Mouse (Mus musculus): ENCODE results near the gene Mcu. TPM values are rescaled to one million over a fixed set of nuclear protein-coding genes. Genes with fewer than 3 reads are reported as not detected.

The Mcu gene
- polyA plus RNA-seq, 1 experiment from 2014 or later: 28.3 TPM

- Histone ChIP-seq H3K27ac (no peak overlapping the region), H3K27me3 (ENCODE audit: low read depth, poor library complexity, severe bottlenecking) (no peaks in the 10 kb centered on the region), H3K4me1 (0 out of 2 replicates have a peak, but pooled peaks cover 2% of the 10 kb centered on the region), H3K4me3 (no peak overlapping the region), H3K9me3 (replicated peaks) (no peaks in the 10 kb centered on the region), H3K36me3 (peaks cover 12% of the 10 kb centered on the region)
- WGBS: 100% methylated on average over 1 of the region's 1 CpGs
- DNase-seq (ENCODE audit: low spot score): no peak
Observed at GRCm38 (mm10) chr10:59489411-59489810, 127.1 kb downstream of the Mcu start.

- Histone ChIP-seq H3K36me3 (peaks cover 12% of the 10 kb centered on the region), H3K9me3 (replicated peaks) (no peaks in the 10 kb centered on the region), H3K27me3 (ENCODE audit: low read depth, poor library complexity, severe bottlenecking) (no peaks in the 10 kb centered on the region), H3K27ac (no peak overlapping the region), H3K4me3 (no peak overlapping the region), H3K4me1 (0 out of 2 replicates have a peak, but pooled peaks cover 3% of the 10 kb centered on the region)
- 88% methylated on average over 2 of the region's 2 CpGs for WGBS
- no peak for DNase-seq (ENCODE audit: low spot score)
Observed at GRCm38 (mm10) chr10:59487351-59487750, 129.1 kb downstream of the Mcu start.

GRCm38 (mm10) chr10:59484318-59484717 is 132.2 kb downstream of the Mcu start:
- no peak overlapping the region for H3K4me3 ChIP-seq
- WGBS: 86% methylated on average over 6 of the region's 6 CpGs
- no peaks in the 10 kb centered on the region; the same call in 1 of the 2 replicates for H3K36me3 ChIP-seq
- no peaks in the 10 kb centered on the region for H3K9me3 ChIP-seq (replicated peaks)
- no peaks in the 10 kb centered on the region for H3K27me3 ChIP-seq (ENCODE audit: low read depth, poor library complexity, severe bottlenecking)
- H3K27ac ChIP-seq: no peak overlapping the region
- no peak for DNase-seq (ENCODE audit: low spot score)
- H3K4me1 ChIP-seq: 0 out of 2 replicates have a peak, but pooled peaks cover 3% of the 10 kb centered on the region

- Histone ChIP-seq H3K27ac (no peak overlapping the region), H3K4me1 (0 out of 2 replicates have a peak, but pooled peaks cover 3% of the 10 kb centered on the region), H3K36me3 (no peaks in the 10 kb centered on the region), H3K9me3 (replicated peaks) (no peaks in the 10 kb centered on the region), H3K4me3 (no peak overlapping the region), H3K27me3 (ENCODE audit: low read depth, poor library complexity, severe bottlenecking) (no peaks in the 10 kb centered on the region)
- DNase-seq (ENCODE audit: low spot score): no peak
- 97% methylated on average over 5 of the region's 5 CpGs for WGBS
Observed at GRCm38 (mm10) chr10:59481381-59481780, 135.1 kb downstream of the Mcu start.

- 80% methylated on average over 5 of the region's 5 CpGs for WGBS
- H3K27me3 ChIP-seq (ENCODE audit: low read depth, poor library complexity, severe bottlenecking): no peaks in the 10 kb centered on the region
- H3K27ac ChIP-seq: 0 out of 2 replicates have a peak overlapping the region, but pooled peaks have one; percentile 23
- no peaks in the 10 kb centered on the region for H3K9me3 ChIP-seq (replicated peaks)
- peaks cover 23% of the 10 kb centered on the region for H3K4me1 ChIP-seq
- no peaks in the 10 kb centered on the region for H3K36me3 ChIP-seq
- DNase-seq (ENCODE audit: low spot score): no peak
- no peak overlapping the region for H3K4me3 ChIP-seq
Observed at GRCm38 (mm10) chr10:59470451-59470850, 146.0 kb downstream of the Mcu start.

GRCm38 (mm10) chr10:59467297-59467696 is 149.2 kb downstream of the Mcu start:
- no peaks in the 10 kb centered on the region; the same call in 1 of the 2 replicates for H3K36me3 ChIP-seq
- H3K9me3 ChIP-seq (replicated peaks): no peaks in the 10 kb centered on the region
- H3K4me3 ChIP-seq: no peak overlapping the region
- H3K27ac ChIP-seq: no peak overlapping the region
- no peaks in the 10 kb centered on the region for H3K27me3 ChIP-seq (ENCODE audit: low read depth, poor library complexity, severe bottlenecking)
- H3K4me1 ChIP-seq: peaks cover 24% of the 10 kb centered on the region
- DNase-seq (ENCODE audit: low spot score): no peak
- 88% methylated on average over 12 of the region's 12 CpGs for WGBS

GRCm38 (mm10) chr10:59466626-59467025 is 149.9 kb downstream of the Mcu start:
- Histone ChIP-seq H3K4me3 (no peak overlapping the region), H3K36me3 (no peaks in the 10 kb centered on the region; the same call in 1 of the 2 replicates), H3K27ac (0 out of 2 replicates have a peak overlapping the region, but pooled peaks have one; percentile 10), H3K27me3 (ENCODE audit: low read depth, poor library complexity, severe bottlenecking) (no peaks in the 10 kb centered on the region), H3K9me3 (replicated peaks) (no peaks in the 10 kb centered on the region), H3K4me1 (peaks cover 24% of the 10 kb centered on the region)
- 60% methylated on average over 4 of the region's 4 CpGs for WGBS
- DNase-seq (ENCODE audit: low spot score): no peak

- 81% methylated on average over 3 of the region's 3 CpGs for WGBS
- 0 out of 2 replicates have a peak overlapping the region, but pooled peaks have one; percentile 4 for H3K27ac ChIP-seq
- peaks cover 26% of the 10 kb centered on the region for H3K4me1 ChIP-seq
- H3K4me3 ChIP-seq: no peak overlapping the region
- no peaks in the 10 kb centered on the region for H3K27me3 ChIP-seq (ENCODE audit: low read depth, poor library complexity, severe bottlenecking)
- no peaks in the 10 kb centered on the region; the same call in 1 of the 2 replicates for H3K36me3 ChIP-seq
- no peaks in the 10 kb centered on the region for H3K9me3 ChIP-seq (replicated peaks)
- DNase-seq (ENCODE audit: low spot score): no peak
Observed at GRCm38 (mm10) chr10:59465546-59465945, 150.9 kb downstream of the Mcu start.

- DNase-seq (ENCODE audit: low spot score): no peak
- Histone ChIP-seq H3K27me3 (ENCODE audit: low read depth, poor library complexity, severe bottlenecking) (no peaks in the 10 kb centered on the region), H3K27ac (no peak overlapping the region; the same call in 1 of the 2 replicates), H3K9me3 (replicated peaks) (no peaks in the 10 kb centered on the region), H3K4me3 (no peak overlapping the region), H3K4me1 (peaks cover 23% of the 10 kb centered on the region), H3K36me3 (no peaks in the 10 kb centered on the region; the same call in 1 of the 2 replicates)
- WGBS: 94% methylated on average over 6 of the region's 6 CpGs
Observed at GRCm38 (mm10) chr10:59462307-59462706, 154.2 kb downstream of the Mcu start.

GRCm38 (mm10) chr10:59459767-59460166 is 156.7 kb downstream of the Mcu start:
- DNase-seq (ENCODE audit: low spot score): no peak
- H3K36me3 ChIP-seq: no peaks in the 10 kb centered on the region; the same call in 1 of the 2 replicates
- H3K4me1 ChIP-seq: 0 out of 2 replicates have a peak, but pooled peaks cover 3% of the 10 kb centered on the region
- no peak overlapping the region for H3K27ac ChIP-seq
- H3K4me3 ChIP-seq: no peak overlapping the region
- H3K9me3 ChIP-seq (replicated peaks): no peaks in the 10 kb centered on the region
- no peaks in the 10 kb centered on the region for H3K27me3 ChIP-seq (ENCODE audit: low read depth, poor library complexity, severe bottlenecking)
- WGBS: 90% methylated on average over 12 of the region's 12 CpGs

GRCm38 (mm10) chr10:59454631-59455030 is 161.9 kb downstream of the Mcu start:
- Histone ChIP-seq H3K27ac (no peak overlapping the region), H3K4me1 (no peaks in the 10 kb centered on the region), H3K27me3 (ENCODE audit: low read depth, poor library complexity, severe bottlenecking) (no peaks in the 10 kb centered on the region), H3K9me3 (replicated peaks) (no peaks in the 10 kb centered on the region), H3K4me3 (no peak overlapping the region), H3K36me3 (no peaks in the 10 kb centered on the region)
- 97% methylated on average over 15 of the region's 15 CpGs for WGBS
- DNase-seq (ENCODE audit: low spot score): no peak

GRCm38 (mm10) chr10:59451839-59452238 is 164.7 kb downstream of the Mcu start:
- no peaks in the 10 kb centered on the region for H3K36me3 ChIP-seq
- WGBS: 70% methylated on average over 5 of the region's 5 CpGs

GRCm38 (mm10) chr10:59447546-59447945 is 168.9 kb downstream of the Mcu start:
- Histone ChIP-seq H3K9me3 (replicated peaks) (no peaks in the 10 kb centered on the region), H3K36me3 (no peaks in the 10 kb centered on the region), H3K4me1 (peaks cover 24% of the 10 kb centered on the region), H3K27me3 (ENCODE audit: low read depth, poor library complexity, severe bottlenecking) (no peaks in the 10 kb centered on the region), H3K27ac (peak overlapping the region; percentile 42; the same call in 1 of the 2 replicates), H3K4me3 (no peak overlapping the region)
- 80% methylated on average over 9 of the region's 9 CpGs for WGBS
- DNase-seq (ENCODE audit: low spot score): no peak

More at GRCm38 (mm10) chr10:59451839-59452238, 164.7 kb downstream of the Mcu start:
- no peaks in the 10 kb centered on the region for H3K9me3 ChIP-seq (replicated peaks)
- H3K4me3 ChIP-seq: no peak overlapping the region
- H3K27me3 ChIP-seq (ENCODE audit: low read depth, poor library complexity, severe bottlenecking): no peaks in the 10 kb centered on the region
- no peaks in the 10 kb centered on the region for H3K4me1 ChIP-seq
- no peak overlapping the region for H3K27ac ChIP-seq
- no peak for DNase-seq (ENCODE audit: low spot score)

Measured in limb, embryonic 10.5 days (tissue).